Mouse (Mus musculus) cerebellum, postnatal 14 days (tissue): Measurements from ENCODE around the gene Fut2.

Source experiments
- DNase-seq, 2 experiments: peaks; one replicate each; pipeline ENCODE4 v3.0.0; 2021; ENCODE audit warnings: mixed read lengths in 2 of 2

Gene Fut2

GRCm38 (mm10) chr7:45702316-45702715 lies 36.1 kb upstream of the Fut2 start:
- peak in 1 of 2 experiments; percentile 18 for DNase-seq

- peak; percentile 24 to 29 for DNase-seq
Measured at GRCm38 (mm10) chr7:45701607-45702006, 35.4 kb upstream of the Fut2 start.

GRCm38 (mm10) chr7:45701072-45701471 lies 34.9 kb upstream of the Fut2 start:
- peak in 1 of 2 experiments; percentile 58 for DNase-seq

- peak; percentile 81 to 87 for DNase-seq
Measured at GRCm38 (mm10) chr7:45700301-45701015, 34.3 kb upstream of the Fut2 start.

- DNase-seq, result peak; percentile 66 to 77
Measured at GRCm38 (mm10) chr7:45699523-45700141, 33.4 kb upstream of the Fut2 start, which contains the start of gene Car11. Gene Car11 (plus strand): TSS chr7:45699843.

- DNase-seq, result peak in 1 of 2 experiments; percentile 14
Measured at GRCm38 (mm10) chr7:45697894-45698293, 31.7 kb upstream of the Fut2 start.

GRCm38 (mm10) chr7:45695098-45695497 lies 28.9 kb upstream of the Fut2 start:
- DNase-seq, result no peak

GRCm38 (mm10) chr7:45693921-45694591 lies 27.9 kb upstream of the Fut2 start, which contains the start of gene Sec1:
Gene Sec1 (minus strand): TSS chr7:45694402.
- DNase-seq, result no peak

- no peak for DNase-seq
Measured at GRCm38 (mm10) chr7:45692364-45692763, 26.2 kb upstream of the Fut2 start.

- no peak for DNase-seq
Measured at GRCm38 (mm10) chr7:45689800-45690199, 23.6 kb upstream of the Fut2 start.

- no peak for DNase-seq
Measured at GRCm38 (mm10) chr7:45689099-45689498, 22.9 kb upstream of the Fut2 start.

- no peak for DNase-seq
Measured at GRCm38 (mm10) chr7:45686841-45687240, 20.6 kb upstream of the Fut2 start.

GRCm38 (mm10) chr7:45685811-45686210 lies 19.6 kb upstream of the Fut2 start:
- no peak for DNase-seq

- no peak for DNase-seq
Measured at GRCm38 (mm10) chr7:45683396-45684050, 17.3 kb upstream of the Fut2 start, which contains the start of gene Ntn5. Gene Ntn5 (plus strand): TSS chr7:45684022.

- DNase-seq, result peak; percentile 96 to 98
Measured at GRCm38 (mm10) chr7:45682144-45683126, 16.2 kb upstream of the Fut2 start.

GRCm38 (mm10) chr7:45681046-45681736 lies 15.0 kb upstream of the Fut2 start:
- DNase-seq, result peak; percentile 63 to 73

- DNase-seq, result no peak
Measured at GRCm38 (mm10) chr7:45679966-45680621, 13.9 kb upstream of the Fut2 start.

GRCm38 (mm10) chr7:45678513-45678912 lies 12.3 kb upstream of the Fut2 start:
- DNase-seq, result no peak

- DNase-seq, result no peak
Measured at GRCm38 (mm10) chr7:45677627-45678295, 11.6 kb upstream of the Fut2 start.

GRCm38 (mm10) chr7:45668921-45669320 lies 2.7 kb upstream of the Fut2 start:
- DNase-seq, result no peak
